Mouse (Mus musculus) CD4-positive, CD25-positive, alpha-beta regulatory T cell, adult 2 months (primary cell): ENCODE data around the gene Ewsr1.

Source experiments
- DNase-seq: peaks from one replicate; pipeline ENCODE4 v3.0.0-alpha.2; 2012; ENCODE audit warnings: low read depth, low spot score

Gene Ewsr1

GRCm38 (mm10) chr11:5058783-5059182, 40.3 kb downstream of the Ewsr1 start:
- peak; percentile 15 for DNase-seq

- peak; percentile 56 for DNase-seq
Measured at GRCm38 (mm10) chr11:5057856-5058641, 41.0 kb downstream of the Ewsr1 start, which contains the start of gene Rasl10a. Gene Rasl10a, plus strand, starts transcription at chr11:5058128.

- DNase-seq, result no peak
Measured at GRCm38 (mm10) chr11:5057541-5057855, 41.6 kb downstream of the Ewsr1 start.

GRCm38 (mm10) chr11:5057064-5057463, 42.0 kb downstream of the Ewsr1 start:
- no peak for DNase-seq

- DNase-seq, result no peak
Measured at GRCm38 (mm10) chr11:5055945-5056938, 42.8 kb downstream of the Ewsr1 start.

GRCm38 (mm10) chr11:5054874-5055273, 44.2 kb downstream of the Ewsr1 start:
- no peak for DNase-seq

- DNase-seq, result no peak
Measured at GRCm38 (mm10) chr11:5054151-5054550, 44.9 kb downstream of the Ewsr1 start.

- DNase-seq, result no peak
Measured at GRCm38 (mm10) chr11:5052200-5052854, 46.7 kb downstream of the Ewsr1 start.

- DNase-seq, result no peak
Measured at GRCm38 (mm10) chr11:5051629-5052028, 47.4 kb downstream of the Ewsr1 start.

- no peak for DNase-seq
Measured at GRCm38 (mm10) chr11:5046321-5046926, 52.6 kb downstream of the Ewsr1 start.

- DNase-seq, result no peak
Measured at GRCm38 (mm10) chr11:5042645-5043381, 56.3 kb downstream of the Ewsr1 start.

- no peak for DNase-seq
Measured at GRCm38 (mm10) chr11:5041144-5041780, 57.8 kb downstream of the Ewsr1 start.

GRCm38 (mm10) chr11:5040585-5040984, 58.5 kb downstream of the Ewsr1 start:
- no peak for DNase-seq

GRCm38 (mm10) chr11:5037146-5037854, 61.8 kb downstream of the Ewsr1 start:
- no peak for DNase-seq

- no peak for DNase-seq
Measured at GRCm38 (mm10) chr11:5035421-5035820, 63.6 kb downstream of the Ewsr1 start.

GRCm38 (mm10) chr11:5033136-5033535, 65.9 kb downstream of the Ewsr1 start:
- no peak for DNase-seq

- no peak for DNase-seq
Measured at GRCm38 (mm10) chr11:5032706-5033105, 66.4 kb downstream of the Ewsr1 start.

GRCm38 (mm10) chr11:5028228-5028627, 70.8 kb downstream of the Ewsr1 start:
- DNase-seq, result no peak

- DNase-seq, result no peak
Measured at GRCm38 (mm10) chr11:5025108-5025507, 74.0 kb downstream of the Ewsr1 start.
